Mouse (Mus musculus): ENCODE results near the gene Tpbgl. TPM values are rescaled to one million over a fixed set of nuclear protein-coding genes. Genes with fewer than 3 reads are reported as not detected.

The Tpbgl gene
- polyA plus RNA-seq, 1 experiment from 2014 or later: 0.22 TPM

GRCm38 (mm10) chr7:99633966-99634665 lies 7.2 kb upstream of the Tpbgl start:
- H3K4me1 ChIP-seq: no peaks in the 10 kb centered on the region
- H3K9me3 ChIP-seq: no peaks in the 10 kb centered on the region
- H3K27ac ChIP-seq: no peak overlapping the region
- H3K27me3 ChIP-seq: peaks cover 21% of the 10 kb centered on the region
- 64% methylated on average over 8 of the region's 8 CpGs for WGBS
- H3K4me2 ChIP-seq: no peak overlapping the region
- no peaks in the 10 kb centered on the region for H3K36me3 ChIP-seq
- no peak for ATAC-seq (ENCODE audit: insufficient number of reproducible peaks, insufficient read depth, low FRiP score, low TSS enrichment, low read depth)
- H3K4me3 ChIP-seq: no peak overlapping the region
- H3K9ac ChIP-seq: no peak overlapping the region

GRCm38 (mm10) chr7:99632286-99632685 lies 5.4 kb upstream of the Tpbgl start:
- 13% methylated on average over 6 of the region's 6 CpGs for WGBS
- ATAC-seq (ENCODE audit: insufficient number of reproducible peaks, insufficient read depth, low FRiP score, low TSS enrichment, low read depth): no peak

GRCm38 (mm10) chr7:99627366-99627765 lies 463 bp upstream of the Tpbgl start:
- Histone ChIP-seq H3K27me3 (peaks cover 86% of the 10 kb centered on the region), H3K9me3 (no peaks in the 10 kb centered on the region), H3K4me2 (peak overlapping the region; percentile 99), H3K4me3 (no peak overlapping the region), H3K4me1 (peaks cover 23% of the 10 kb centered on the region), H3K9ac (no peak overlapping the region), H3K27ac (no peak overlapping the region), H3K36me3 (no peaks in the 10 kb centered on the region)
- WGBS: 7% methylated on average over 7 of the region's 7 CpGs
- ATAC-seq (ENCODE audit: insufficient number of reproducible peaks, insufficient read depth, low FRiP score, low TSS enrichment, low read depth): no peak

More at GRCm38 (mm10) chr7:99632286-99632685, 5.4 kb upstream of the Tpbgl start:
- no peak overlapping the region for H3K9ac ChIP-seq
- no peaks in the 10 kb centered on the region for H3K9me3 ChIP-seq
- no peak overlapping the region for H3K27ac ChIP-seq
- H3K4me2 ChIP-seq: no peak overlapping the region
- no peaks in the 10 kb centered on the region for H3K36me3 ChIP-seq
- H3K27me3 ChIP-seq: peaks cover 39% of the 10 kb centered on the region
- peaks cover 4% of the 10 kb centered on the region for H3K4me1 ChIP-seq
- no peak overlapping the region for H3K4me3 ChIP-seq

- Histone ChIP-seq H3K36me3 (no peaks in the 10 kb centered on the region), H3K9me3 (no peaks in the 10 kb centered on the region), H3K9ac (peak overlapping the region; percentile 65), H3K4me2 (peak overlapping the region; percentile 99), H3K27me3 (peaks cover 89% of the 10 kb centered on the region), H3K4me1 (peaks cover 23% of the 10 kb centered on the region), H3K27ac (no peak overlapping the region), H3K4me3 (peak overlapping the region; percentile 56)
- no peak; the same call in 1 of the 2 replicates for ATAC-seq (ENCODE audit: insufficient number of reproducible peaks, insufficient read depth, low FRiP score, low TSS enrichment, low read depth)
- WGBS: under 1% methylated on average over 81 of the region's 81 CpGs
These were observed 1.1 kb downstream of the Tpbgl start for GRCm38 (mm10) chr7:99625722-99626375.

GRCm38 (mm10) chr7:99618860-99619259 lies 8.0 kb downstream of the Tpbgl start:
- H3K4me2 ChIP-seq: no peak overlapping the region
- no peak for ATAC-seq (ENCODE audit: insufficient number of reproducible peaks, insufficient read depth, low FRiP score, low TSS enrichment, low read depth)
- H3K27me3 ChIP-seq: peaks cover 30% of the 10 kb centered on the region
- H3K36me3 ChIP-seq: no peaks in the 10 kb centered on the region
- H3K4me1 ChIP-seq: no peaks in the 10 kb centered on the region
- 5% methylated on average over 3 of the region's 3 CpGs for WGBS
- no peak overlapping the region for H3K27ac ChIP-seq
- no peak overlapping the region for H3K9ac ChIP-seq
- no peak overlapping the region for H3K4me3 ChIP-seq
- H3K9me3 ChIP-seq: no peaks in the 10 kb centered on the region

GRCm38 (mm10) chr7:99618264-99618663 lies 8.6 kb downstream of the Tpbgl start:
- H3K36me3 ChIP-seq: no peaks in the 10 kb centered on the region
- no peak overlapping the region for H3K4me3 ChIP-seq
- H3K4me2 ChIP-seq: no peak overlapping the region
- no peak for ATAC-seq (ENCODE audit: insufficient number of reproducible peaks, insufficient read depth, low FRiP score, low TSS enrichment, low read depth)
- 75% methylated on average over 2 of the region's 2 CpGs for WGBS
- H3K27me3 ChIP-seq: peaks cover 24% of the 10 kb centered on the region
- H3K9me3 ChIP-seq: no peaks in the 10 kb centered on the region
- no peak overlapping the region for H3K9ac ChIP-seq
- H3K4me1 ChIP-seq: no peaks in the 10 kb centered on the region
- no peak overlapping the region for H3K27ac ChIP-seq

GRCm38 (mm10) chr7:99607632-99608031 lies 19.3 kb downstream of the Tpbgl start:
- Histone ChIP-seq H3K27ac (no peak overlapping the region), H3K4me2 (no peak overlapping the region), H3K9ac (no peak overlapping the region), H3K27me3 (no peaks in the 10 kb centered on the region), H3K4me3 (no peak overlapping the region), H3K4me1 (no peaks in the 10 kb centered on the region), H3K9me3 (no peaks in the 10 kb centered on the region), H3K36me3 (peaks cover 7% of the 10 kb centered on the region)
- no peak for ATAC-seq (ENCODE audit: insufficient number of reproducible peaks, insufficient read depth, low FRiP score, low TSS enrichment, low read depth)
- WGBS: 47% methylated on average over 2 of the region's 2 CpGs

GRCm38 (mm10) chr7:99606766-99607165 lies 20.1 kb downstream of the Tpbgl start:
- Histone ChIP-seq H3K4me2 (no peak overlapping the region), H3K27me3 (no peaks in the 10 kb centered on the region), H3K4me1 (no peaks in the 10 kb centered on the region), H3K27ac (no peak overlapping the region), H3K9ac (no peak overlapping the region), H3K4me3 (no peak overlapping the region), H3K36me3 (peaks cover 10% of the 10 kb centered on the region), H3K9me3 (no peaks in the 10 kb centered on the region)
- ATAC-seq (ENCODE audit: insufficient number of reproducible peaks, insufficient read depth, low FRiP score, low TSS enrichment, low read depth): no peak
- 64% methylated on average over 3 of the region's 3 CpGs for WGBS

- no peaks in the 10 kb centered on the region for H3K27me3 ChIP-seq
- H3K4me3 ChIP-seq: no peak overlapping the region
- no peak overlapping the region for H3K9ac ChIP-seq
- no peak overlapping the region for H3K4me2 ChIP-seq
- no peak overlapping the region for H3K27ac ChIP-seq
- H3K36me3 ChIP-seq: peaks cover 13% of the 10 kb centered on the region
- 85% methylated on average over 11 of the region's 11 CpGs for WGBS
- no peaks in the 10 kb centered on the region for H3K9me3 ChIP-seq
- ATAC-seq (ENCODE audit: insufficient number of reproducible peaks, insufficient read depth, low FRiP score, low TSS enrichment, low read depth): no peak; the same call in 1 of the 2 replicates
- no peaks in the 10 kb centered on the region for H3K4me1 ChIP-seq
These were observed 20.6 kb downstream of the Tpbgl start for GRCm38 (mm10) chr7:99606303-99606702.

GRCm38 (mm10) chr7:99605058-99605457 lies 21.8 kb downstream of the Tpbgl start:
- Histone ChIP-seq H3K4me3 (no peak overlapping the region), H3K36me3 (peaks cover 22% of the 10 kb centered on the region), H3K4me1 (no peaks in the 10 kb centered on the region), H3K27me3 (no peaks in the 10 kb centered on the region), H3K27ac (no peak overlapping the region), H3K9ac (no peak overlapping the region), H3K4me2 (no peak overlapping the region), H3K9me3 (no peaks in the 10 kb centered on the region)
- no peak for ATAC-seq (ENCODE audit: insufficient number of reproducible peaks, insufficient read depth, low FRiP score, low TSS enrichment, low read depth)
- WGBS: 90% methylated on average over 2 of the region's 2 CpGs

GRCm38 (mm10) chr7:99603875-99604662 lies 22.8 kb downstream of the Tpbgl start:
- no peak overlapping the region for H3K4me2 ChIP-seq
- H3K9me3 ChIP-seq: no peaks in the 10 kb centered on the region
- no peaks in the 10 kb centered on the region for H3K4me1 ChIP-seq
- H3K4me3 ChIP-seq: no peak overlapping the region
- no peak overlapping the region for H3K27ac ChIP-seq
- H3K9ac ChIP-seq: no peak overlapping the region
- H3K27me3 ChIP-seq: no peaks in the 10 kb centered on the region
- H3K36me3 ChIP-seq: peaks cover 27% of the 10 kb centered on the region
- 86% methylated on average over 8 of the region's 8 CpGs for WGBS
- ATAC-seq (ENCODE audit: insufficient number of reproducible peaks, insufficient read depth, low FRiP score, low TSS enrichment, low read depth): no peak

All from embryonic facial prominence, embryonic 13.5 days (tissue).